Mouse (Mus musculus): ENCODE measurements around the gene Brsk2.

- TF ChIP-seq CTCF (conservative IDR thresholded peaks at IDR 0.05; ENCODE audit: low read length) (no peak), POU5F1 (IDR thresholded peaks at IDR 0.05; ENCODE audit: borderline replicate concordance, low read length) (no peak)
Observed at GRCm38 (mm10) chr7:141955565-141956173, 6.1 kb downstream of the Brsk2 start.

All from E14TG2a.4 (cell line).